Mouse (Mus musculus) cerebellum, postnatal 10 days (tissue): ENCODE measurements at regions not wholly inside any gene's neighbourhood (a gene's known extent, or its start where the extent isn't known, plus 50 kb on each side); places are given as distances from the start of the nearest gene placed in this dataset.

Experiments used
- DNase-seq, 2 experiments: peaks; one replicate each; pipeline ENCODE4 v3.0.0; 2021; ENCODE audit warnings: mixed read lengths in 2 of 2

- no peak for DNase-seq
Measured at GRCm38 (mm10) chr1:163190841-163191240, 105.4 kb upstream of the Mroh9 start.

- DNase-seq, result no peak
Measured at GRCm38 (mm10) chr1:163181851-163182250, 96.4 kb upstream of the Mroh9 start.

- no peak for DNase-seq
Measured at GRCm38 (mm10) chr1:163177011-163177410, 91.5 kb upstream of the Mroh9 start.

GRCm38 (mm10) chr1:163167051-163167450 is 81.6 kb upstream of the Mroh9 start:
- DNase-seq, result peak; percentile 3

GRCm38 (mm10) chr1:163163636-163164035 is 78.2 kb upstream of the Mroh9 start:
- no peak for DNase-seq

GRCm38 (mm10) chr1:163159911-163160310 is 74.4 kb upstream of the Mroh9 start:
- no peak for DNase-seq

- DNase-seq, result no peak
Measured at GRCm38 (mm10) chr1:163158491-163158890, 73.0 kb upstream of the Mroh9 start.

- peak; percentile 87 for DNase-seq
Measured at GRCm38 (mm10) chr1:163150203-163150855, 64.9 kb upstream of the Mroh9 start.

GRCm38 (mm10) chr1:163146641-163147040 is 61.2 kb upstream of the Mroh9 start:
- no peak for DNase-seq

GRCm38 (mm10) chr1:163143113-163143512 is 57.6 kb upstream of the Mroh9 start:
- no peak for DNase-seq

- DNase-seq, result no peak
Measured at GRCm38 (mm10) chr1:163141471-163141870, 56.0 kb upstream of the Mroh9 start.

GRCm38 (mm10) chr1:163138179-163138578 is 52.7 kb upstream of the Mroh9 start:
- DNase-seq, result no peak
